Mouse (Mus musculus) heart, postnatal 0 days (tissue): Measurements from ENCODE around the gene Jmjd1c.

Experiments used
- CTCF ChIP-seq: IDR thresholded peaks from 2 replicates; pipeline ENCODE4 v1.5.1; 2016; ENCODE audit warnings: antibody characterized with exemption, control low read depth, low read depth
- EP300 ChIP-seq: IDR thresholded peaks from 2 replicates; pipeline ENCODE4 v1.6.1; 2016; ENCODE audit warnings: antibody characterized with exemption, low read depth

DNA sequence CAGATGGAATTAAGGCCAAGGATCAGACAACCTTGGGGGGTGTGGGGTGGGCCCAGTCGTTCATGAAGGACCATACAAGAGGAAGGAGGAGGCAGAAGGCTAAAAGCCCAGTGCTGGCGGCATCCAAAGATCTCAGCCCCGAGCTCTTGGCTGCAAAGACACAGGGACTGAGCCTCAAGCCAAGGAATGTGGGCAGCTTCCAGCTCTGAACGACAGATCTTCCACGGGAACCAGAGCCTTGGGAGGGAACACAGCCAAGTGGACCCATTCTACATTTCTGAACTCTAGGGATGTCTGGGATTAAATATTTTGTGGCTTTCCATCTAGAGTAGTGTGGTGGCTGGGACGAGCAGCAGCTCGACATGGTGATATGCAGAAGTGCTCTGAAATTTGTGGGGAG, 37.6 kb upstream of the Jmjd1c start:
- TF ChIP-seq EP300 (no peak), CTCF (no peak)
